Mouse (Mus musculus) thymus, adult 2 months (tissue): ENCODE data around the gene Tmc3. TPM values are rescaled to one million over a fixed set of nuclear protein-coding genes. Genes with fewer than 3 reads are reported as not detected.

ENCODE experiments used
- DNase-seq: peaks from one replicate; pipeline ENCODE4 v3.0.0; 2021
- H3K27ac ChIP-seq: fragments of 200-500 bp; 2 replicates; pipeline ENCODE4 v1.5.1; 2012; ENCODE audit warnings: low read length, control low read depth; ENCODE audit not compliant: control insufficient read depth, insufficient read depth
- H3K27me3 ChIP-seq: fragments of 200-500 bp; 2 replicates; pipeline ENCODE4 v1.6.1; 2012; ENCODE audit warnings: mild to moderate bottlenecking, low read length, moderate library complexity, mixed read lengths; ENCODE audit not compliant: control insufficient read depth, insufficient read depth
- H3K36me3 ChIP-seq: fragments of 200-500 bp; 2 replicates; pipeline ENCODE4 v1.6.1; 2012; ENCODE audit warnings: mild to moderate bottlenecking, low read length, moderate library complexity; ENCODE audit not compliant: control insufficient read depth, insufficient read depth
- H3K4me1 ChIP-seq: fragments of 200-500 bp; replicated peaks from 2 replicates; pipeline ENCODE4 v1.6.1; 2012; ENCODE audit warnings: low read length; ENCODE audit not compliant: control insufficient read depth, insufficient read depth
- H3K4me3 ChIP-seq: fragments of 200-500 bp; 2 replicates; pipeline ENCODE4 v1.5.1; 2012; ENCODE audit warnings: mild to moderate bottlenecking, low read length, control low read depth, moderate library complexity; ENCODE audit not compliant: control insufficient read depth, insufficient read depth
- CTCF ChIP-seq: fragments of 200-500 bp; IDR thresholded peaks from 2 replicates; pipeline ENCODE4 v1.5.1; 2012; ENCODE audit warnings: mild to moderate bottlenecking, control low read depth, low read length, moderate library complexity, borderline replicate concordance; ENCODE audit not compliant: control insufficient read depth, poor library complexity, insufficient read depth; ENCODE audit errors: extremely low read depth
- POLR2A ChIP-seq: fragments of 200-500 bp; IDR thresholded peaks from 2 replicates; pipeline ENCODE4 v1.6.1; 2012; ENCODE audit warnings: mild to moderate bottlenecking, low read length, control low read depth, moderate library complexity; ENCODE audit not compliant: control insufficient read depth, poor library complexity, insufficient read depth; ENCODE audit errors: extremely low read depth
- WGBS: fragments of 180-500 bp; shearing (Covaris S2); methylation state at CpG from one replicate; pipeline ENCODE4 v1.1.7; 2018; 5-methylcytosine and 5-hydroxymethylcytosine counted together
- polyA plus RNA-seq: library from polyadenylated mRNA; depleted of rRNA; stranded (reverse); fragments of >200 nt; gene quantifications from 2 replicates; pipeline ENCODE4 v1.2.3, GENCODE M21; 2012

Gene Tmc3
- polyA plus RNA-seq, 1 experiment = 0.54 TPM

GRCm38 (mm10) chr7:83626557-83627257, 42.0 kb downstream of the Tmc3 start:
- no peak for DNase-seq
- no peaks in the 10 kb centered on the region for H3K36me3 ChIP-seq
- no peak overlapping the region for H3K4me3 ChIP-seq
- H3K27me3 ChIP-seq = no peaks in the 10 kb centered on the region
- no peak overlapping the region for H3K27ac ChIP-seq
- peaks cover 2% of the 10 kb centered on the region; the same call in 1 of the 2 replicates for H3K4me1 ChIP-seq
- WGBS = 94% methylated on average over 8 of the region's 8 CpGs
- TF ChIP-seq POLR2A (no peak), CTCF (no peak)

GRCm38 (mm10) chr7:83627369-83627768, 42.6 kb downstream of the Tmc3 start:
- Histone ChIP-seq H3K27me3 (no peaks in the 10 kb centered on the region), H3K4me3 (no peak overlapping the region), H3K36me3 (no peaks in the 10 kb centered on the region), H3K4me1 (peaks cover 6% of the 10 kb centered on the region), H3K27ac (no peak overlapping the region)
- no peak for DNase-seq
- TF ChIP-seq POLR2A = no peak
- TF ChIP-seq CTCF = no peak
- WGBS = 87% methylated on average over 4 of the region's 4 CpGs

GRCm38 (mm10) chr7:83631073-83631827, 46.5 kb downstream of the Tmc3 start:
- TF ChIP-seq POLR2A = no peak
- DNase-seq = no peak
- Histone ChIP-seq H3K36me3 (no peaks in the 10 kb centered on the region), H3K4me3 (peak overlapping the region; percentile 57), H3K27me3 (no peaks in the 10 kb centered on the region), H3K4me1 (peaks cover 15% of the 10 kb centered on the region), H3K27ac (no peak overlapping the region)
- 11% methylated on average over 11 of the region's 11 CpGs for WGBS

- H3K4me3 ChIP-seq = peak within 1 kb of the TSS; percentile 76
- no peaks in the 10 kb centered on the region for H3K36me3 ChIP-seq
- TF ChIP-seq POLR2A = peak; percentile 77
- 0 out of 2 replicates have a peak, but pooled peaks have one; percentile 62 for TF ChIP-seq CTCF
- peak; percentile 93 for DNase-seq
- peaks cover 15% of the 10 kb centered on the region for H3K4me1 ChIP-seq
- WGBS = 5% methylated on average over 35 of the region's 35 CpGs
- no peaks in the 10 kb centered on the region for H3K27me3 ChIP-seq
- 0 out of 2 replicates have a peak within 1 kb of the TSS, but pooled peaks have one; percentile 2 for H3K27ac ChIP-seq
Measured at GRCm38 (mm10) chr7:83631828-83632681, 47.3 kb downstream of the Tmc3 start, which contains the start of gene Stard5. Gene Stard5 (plus strand): TSS chr7:83631959.

- 84% methylated on average over 6 of the region's 6 CpGs for WGBS
- no peaks in the 10 kb centered on the region for H3K36me3 ChIP-seq
- peaks cover 14% of the 10 kb centered on the region for H3K4me1 ChIP-seq
- DNase-seq = no peak
- no peak overlapping the region for H3K27ac ChIP-seq
- H3K4me3 ChIP-seq = no peak overlapping the region
- no peaks in the 10 kb centered on the region for H3K27me3 ChIP-seq
- TF ChIP-seq CTCF = no peak
- no peak for TF ChIP-seq POLR2A
Measured at GRCm38 (mm10) chr7:83632682-83633120, 48.0 kb downstream of the Tmc3 start.

- Histone ChIP-seq H3K4me1 (peaks cover 13% of the 10 kb centered on the region), H3K36me3 (no peaks in the 10 kb centered on the region), H3K27ac (no peak overlapping the region), H3K27me3 (no peaks in the 10 kb centered on the region), H3K4me3 (no peak overlapping the region)
- 88% methylated on average over 6 of the region's 6 CpGs for WGBS
- no peak for DNase-seq
- no peak for TF ChIP-seq POLR2A
- TF ChIP-seq CTCF = no peak
Measured at GRCm38 (mm10) chr7:83633856-83634255, 49.1 kb downstream of the Tmc3 start.
